Mouse (Mus musculus) heart, adult 18-20 months (tissue): ENCODE results near the gene Inpp5f. TPM values are rescaled to one million over a fixed set of nuclear protein-coding genes. Genes with fewer than 3 reads are reported as not detected.
A peak's percentile ranks its signal among the peaks of the same experiment; 100 is the strongest.
"Not testable (repeated sequence)": the region's sequence is repeated elsewhere in the genome, so short reads cannot be mapped to it uniquely, and the experiment has no call there.

Experiments used
- DNase-seq, 2 experiments: peaks; one replicate each; pipeline ENCODE4 v3.0.0; 2021 to 2022; ENCODE audit warnings: mixed read lengths in 1 of 2
- total RNA-seq, 2 experiments: library from RNA; stranded (reverse); gene quantifications; 2 replicates each; pipeline ENCODE4 v1.2.3; 2021

Gene Inpp5f
- total RNA-seq, 2 experiments from 2014 or later, result 4.1 to 5.2 TPM

DNA sequence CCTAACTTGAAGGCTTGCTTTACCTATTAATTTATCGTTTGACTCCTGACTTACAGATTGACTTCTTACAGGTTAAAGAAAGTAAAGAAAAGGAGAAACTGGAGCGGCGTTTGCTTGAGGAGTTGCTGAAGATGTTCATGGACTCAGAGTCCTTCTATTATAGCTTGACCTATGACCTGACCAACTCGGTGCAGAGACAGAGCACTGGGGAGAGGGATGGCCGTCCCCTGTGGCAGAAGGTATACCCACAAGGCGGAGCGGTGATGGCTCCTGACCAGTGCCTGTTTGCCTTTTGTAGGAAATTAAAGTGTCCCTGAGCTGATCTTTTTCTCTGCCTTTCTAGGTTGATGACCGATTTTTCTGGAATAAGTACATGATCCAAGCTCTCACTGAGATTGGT, 52.8 kb downstream of the Inpp5f start:
- no peak for DNase-seq

DNA sequence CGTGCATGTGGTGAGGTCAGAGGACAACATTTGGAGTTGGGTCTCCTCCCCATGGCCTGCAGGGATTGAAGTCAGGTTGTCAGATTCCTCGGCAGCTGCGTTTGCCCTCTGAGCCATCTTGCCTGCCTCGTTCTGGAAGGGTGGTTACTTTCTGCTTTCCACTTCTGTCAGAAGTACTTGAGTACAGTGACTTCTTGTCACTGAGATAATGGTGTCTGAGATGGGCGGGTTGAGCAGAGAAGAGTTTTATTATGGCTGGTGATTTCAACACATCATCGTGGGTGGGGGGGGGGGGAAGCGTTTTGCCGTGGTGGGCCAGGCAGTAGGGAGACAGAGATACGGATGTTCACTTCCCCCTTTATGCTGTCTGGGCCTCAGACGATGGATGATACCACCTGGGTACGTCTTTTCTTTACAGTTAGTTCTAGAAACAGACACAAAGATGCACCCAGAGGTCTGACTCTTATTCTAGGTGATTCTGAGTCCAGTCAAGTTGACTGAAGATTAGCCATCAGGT, 53.8 kb downstream of the Inpp5f start:
- DNase-seq, result no peak

DNA sequence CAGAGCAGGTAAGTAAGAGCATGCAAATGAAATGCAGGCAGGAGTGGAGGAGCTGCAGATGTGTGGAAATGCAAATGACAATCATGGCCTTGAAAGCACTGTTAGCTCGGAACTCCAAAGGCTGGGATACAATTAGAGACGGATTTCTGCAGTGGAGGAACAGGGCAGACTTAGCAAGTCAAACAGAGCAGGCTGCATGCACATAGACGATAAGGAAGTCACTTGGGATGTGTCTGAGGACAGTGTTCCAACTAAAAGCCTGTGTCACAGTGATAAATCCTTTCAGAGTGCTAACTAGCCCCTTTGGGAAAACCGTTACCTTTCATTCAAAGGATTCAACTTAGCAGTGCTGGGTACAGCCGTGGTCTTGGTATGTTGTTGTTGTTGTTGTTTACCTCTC, 56.7 kb downstream of the Inpp5f start:
- DNase-seq, result no peak

DNA sequence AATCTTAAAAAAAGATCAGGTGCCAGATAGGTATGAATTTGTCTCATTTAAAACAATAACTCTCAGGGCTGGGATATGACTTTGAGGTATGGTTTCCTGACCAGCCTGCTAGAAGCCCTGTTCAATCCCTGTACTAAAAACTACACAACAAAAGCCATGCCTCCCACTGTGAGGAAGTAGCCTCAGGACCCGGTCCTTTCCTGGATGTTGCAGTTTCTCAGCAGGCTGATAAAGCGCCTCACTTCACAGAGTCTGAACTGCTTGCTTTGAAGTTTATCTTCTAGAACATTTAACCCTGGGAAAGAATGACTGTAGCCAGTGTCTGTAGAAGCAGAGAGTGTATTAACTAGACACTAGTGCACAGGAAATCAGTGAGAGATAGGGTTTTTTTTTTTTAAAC, 57.7 kb downstream of the Inpp5f start:
- no peak for DNase-seq

DNA sequence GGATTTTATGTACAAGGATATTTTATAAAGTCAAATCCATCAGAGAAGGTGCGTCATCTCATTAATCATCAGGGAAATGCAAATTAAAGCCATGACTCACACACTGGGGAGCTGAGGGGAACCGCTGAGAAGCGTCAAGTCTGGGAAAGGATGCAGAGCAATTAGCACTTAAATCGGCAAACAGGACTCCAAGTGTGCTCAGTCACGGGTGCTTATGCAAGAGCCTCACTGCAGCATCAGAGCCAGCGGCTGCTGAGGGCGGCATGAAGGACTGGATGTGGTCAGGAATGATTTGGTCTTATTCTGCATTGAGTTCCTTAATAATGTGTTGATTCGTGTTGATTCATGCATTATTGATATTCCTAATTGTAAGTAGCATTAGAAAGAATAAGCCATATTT, 60.8 kb downstream of the Inpp5f start:
- DNase-seq, result peak; percentile 18 to 33

DNA sequence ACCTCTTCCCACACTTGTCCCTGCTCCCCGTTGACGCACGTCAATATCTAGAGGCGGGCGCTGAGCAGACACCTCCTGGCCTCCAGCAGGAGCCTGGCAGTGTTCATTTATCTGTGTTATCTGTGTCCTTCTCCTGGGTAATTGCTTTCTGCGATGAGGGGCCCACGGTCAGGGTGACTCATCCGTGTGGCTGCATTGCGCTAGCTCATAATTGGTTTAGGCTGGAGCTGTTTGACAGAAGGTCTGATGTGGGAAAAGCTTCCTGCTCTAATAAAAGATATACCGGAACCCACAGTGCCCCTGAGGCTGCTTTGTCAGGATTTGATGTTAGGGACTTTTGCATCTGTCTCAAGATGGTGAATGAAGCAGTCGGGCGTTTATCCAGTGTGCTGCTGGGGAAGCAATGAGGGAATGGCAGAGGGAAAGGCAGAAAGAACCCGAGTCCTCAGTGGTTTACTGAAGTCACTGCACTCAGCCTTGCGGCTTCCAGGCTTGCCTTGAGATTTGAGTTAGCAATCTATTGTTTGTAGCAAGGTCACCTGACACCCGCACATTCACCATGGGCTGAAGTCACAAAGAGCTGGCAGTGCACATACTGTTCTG, 61.4 kb downstream of the Inpp5f start:
- peak in 1 of 2 experiments; percentile 16 for DNase-seq

DNA sequence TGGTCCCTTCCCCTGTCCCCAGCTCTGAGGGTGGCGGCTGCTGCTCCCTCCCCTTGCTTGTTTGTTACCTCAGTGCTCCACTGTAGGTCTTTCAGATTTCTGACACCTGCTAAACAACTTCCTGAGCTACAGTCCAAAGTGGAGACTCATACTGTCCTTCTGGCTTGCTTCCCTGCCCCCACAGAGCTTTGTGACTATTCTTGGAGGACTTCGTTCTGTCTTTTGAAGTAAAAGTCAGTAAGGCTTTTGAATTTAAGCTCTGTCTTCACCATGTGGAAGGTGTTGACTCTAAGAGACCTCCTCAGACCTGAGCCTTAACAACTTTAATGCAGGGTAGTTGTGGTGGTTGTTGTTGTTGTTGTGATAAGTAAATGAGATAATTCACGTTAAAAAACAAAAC, 67.4 kb downstream of the Inpp5f start:
- DNase-seq, result no peak

DNA sequence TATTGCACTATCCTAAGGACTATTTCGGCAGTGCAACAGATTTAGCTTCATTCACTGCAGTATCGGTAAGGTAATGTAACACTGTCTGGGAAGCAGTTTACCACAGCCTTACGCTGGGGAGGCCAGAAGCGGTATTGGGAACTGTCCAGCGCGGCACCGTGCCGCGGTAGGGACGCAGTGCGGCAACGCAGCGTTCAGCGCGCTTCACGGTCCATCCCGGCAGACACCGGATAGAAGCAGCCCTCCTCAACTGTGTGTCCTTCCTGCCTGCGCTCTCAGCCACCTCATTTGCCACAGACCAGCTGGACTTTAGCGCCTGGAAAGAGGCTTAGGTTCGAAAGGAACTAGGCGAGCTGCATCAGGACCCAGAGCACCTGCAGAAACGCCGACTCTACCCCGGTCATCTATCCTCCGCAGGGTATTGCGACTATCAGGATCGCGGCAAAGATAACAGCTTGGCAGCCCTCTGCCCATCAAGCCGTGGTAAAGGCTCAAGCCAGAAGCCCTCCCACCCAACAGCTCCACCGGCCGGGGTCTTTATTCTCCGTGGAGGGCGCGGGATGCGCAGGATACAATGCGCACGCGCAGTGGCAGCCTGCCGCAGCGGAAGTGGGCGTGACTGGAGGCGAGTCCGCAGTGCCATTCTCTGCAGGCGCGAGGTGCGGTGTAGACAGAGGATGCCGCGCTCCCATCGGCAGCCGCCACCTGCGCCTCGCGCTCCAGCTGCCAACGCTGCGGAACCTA, 76.9 kb downstream of the Inpp5f start:
- peak; percentile 70 to 75 for DNase-seq

DNA sequence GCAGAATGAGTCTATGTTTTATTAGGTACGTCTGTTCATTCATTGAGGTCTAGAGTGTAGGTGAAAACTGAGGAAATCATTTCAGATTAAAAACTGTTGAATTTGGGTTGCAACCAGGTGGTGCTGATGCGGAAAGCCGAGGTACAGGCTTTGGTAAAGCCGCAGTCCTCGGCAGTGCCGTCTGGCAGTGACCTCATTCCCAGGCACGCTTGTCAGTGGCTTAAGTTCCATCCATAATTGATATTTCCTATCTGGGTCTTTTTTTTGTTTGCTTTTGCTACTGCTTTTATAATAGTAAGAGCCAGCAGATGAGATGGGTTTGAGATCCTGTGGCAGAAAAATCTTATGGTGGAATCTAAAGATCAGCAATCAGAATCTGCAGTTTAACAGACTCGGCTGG, 78.2 kb downstream of the Inpp5f start:
- DNase-seq, result no peak

DNA sequence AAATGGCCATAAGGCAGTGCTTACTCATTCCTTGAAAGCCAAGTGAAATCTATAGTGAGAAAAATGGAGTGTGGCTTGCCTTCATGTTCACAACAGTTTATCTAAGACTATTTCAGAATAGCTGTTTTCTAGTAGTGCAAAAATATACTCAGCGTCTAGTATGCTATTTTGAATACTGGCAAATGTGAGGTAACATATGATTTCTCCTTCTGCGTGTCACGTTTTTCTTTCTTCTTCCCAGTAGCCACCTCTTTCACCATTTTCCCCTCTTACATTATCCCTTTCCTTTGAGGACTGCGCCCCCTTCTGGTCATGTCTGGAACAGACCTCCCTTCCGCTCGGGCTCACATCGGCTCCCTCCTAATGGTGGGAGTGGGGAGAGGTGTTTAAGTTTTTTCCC, 78.9 kb downstream of the Inpp5f start:
- peak; percentile 75 to 96 for DNase-seq

DNA sequence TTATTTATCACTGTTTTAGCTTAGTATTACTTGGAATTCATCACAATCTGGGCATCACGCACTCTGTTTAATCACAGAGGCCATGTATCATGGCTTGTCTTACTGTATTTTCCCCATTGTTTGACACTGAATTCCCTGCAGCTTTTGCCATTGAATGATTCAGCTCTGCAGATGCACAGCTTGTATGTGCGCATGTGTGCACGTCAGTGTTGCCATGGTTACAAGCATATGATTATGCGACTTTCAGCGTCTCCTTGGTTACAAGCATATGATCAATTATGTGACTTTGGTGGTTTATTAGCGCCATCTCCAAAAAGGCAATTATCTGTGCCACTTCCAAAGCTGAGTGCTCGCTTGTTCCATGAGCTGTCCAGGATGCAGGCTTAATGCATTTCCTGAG, 79.7 kb downstream of the Inpp5f start:
- no peak for DNase-seq

DNA sequence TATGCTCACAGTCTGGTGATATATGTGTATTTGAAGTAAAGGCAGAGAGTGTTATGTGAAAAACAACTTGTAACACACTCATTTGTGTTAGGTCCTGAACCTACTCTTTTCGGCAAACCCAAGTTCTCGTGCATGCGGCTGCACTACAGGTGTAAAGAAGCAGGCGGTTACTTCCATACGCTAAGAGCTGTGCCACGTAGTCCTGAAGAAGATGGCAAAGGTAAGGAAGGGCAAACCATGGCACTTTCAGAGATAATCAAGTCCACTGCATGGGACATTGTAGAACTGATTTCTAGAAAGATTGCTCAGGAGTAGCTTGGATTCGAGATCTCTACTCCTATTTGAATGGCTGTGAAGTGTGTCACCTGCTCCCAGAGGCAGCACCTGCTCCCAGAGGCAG, 81.0 kb downstream of the Inpp5f start:
- no peak for DNase-seq

DNA sequence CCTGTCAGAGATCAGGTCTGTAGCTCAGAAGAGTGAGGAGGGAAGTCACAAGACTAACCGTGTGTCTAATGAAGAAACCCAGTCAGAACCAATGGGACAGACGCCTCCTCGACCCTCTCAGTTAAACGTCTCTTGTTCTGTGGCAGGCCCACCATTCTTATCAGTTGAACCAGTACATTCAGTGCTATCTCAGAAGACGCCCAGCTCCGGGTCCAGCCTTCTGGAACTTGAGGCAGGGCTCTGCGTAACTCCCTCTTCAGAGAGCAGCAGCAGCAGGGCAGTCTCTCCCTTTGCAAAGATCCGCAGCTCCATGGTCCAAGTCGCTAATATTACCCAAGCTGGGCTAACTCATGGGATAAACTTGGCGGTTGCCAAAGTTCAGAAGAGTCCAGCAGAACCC, 83.7 kb downstream of the Inpp5f start:
- DNase-seq, result no peak

DNA sequence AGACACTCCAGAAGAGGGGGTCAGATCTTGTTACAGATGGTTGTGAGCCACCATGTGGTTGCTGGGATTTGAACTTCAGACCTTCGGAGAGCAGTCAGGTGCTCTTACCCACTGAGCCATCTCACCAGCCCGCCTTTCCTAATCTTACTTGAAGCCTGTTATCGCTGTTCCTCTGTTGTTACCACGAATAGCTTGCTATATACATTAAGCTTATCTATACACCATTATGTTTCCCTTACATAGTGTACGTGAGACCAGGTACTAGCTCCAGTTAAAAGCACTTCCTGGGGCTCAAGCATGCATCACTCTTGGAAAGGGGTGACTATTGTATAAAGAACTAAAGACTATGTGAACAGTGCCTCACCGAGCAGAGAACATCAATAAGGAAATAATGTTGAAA, 88.8 kb downstream of the Inpp5f start:
- not testable (repeated sequence) for DNase-seq

DNA sequence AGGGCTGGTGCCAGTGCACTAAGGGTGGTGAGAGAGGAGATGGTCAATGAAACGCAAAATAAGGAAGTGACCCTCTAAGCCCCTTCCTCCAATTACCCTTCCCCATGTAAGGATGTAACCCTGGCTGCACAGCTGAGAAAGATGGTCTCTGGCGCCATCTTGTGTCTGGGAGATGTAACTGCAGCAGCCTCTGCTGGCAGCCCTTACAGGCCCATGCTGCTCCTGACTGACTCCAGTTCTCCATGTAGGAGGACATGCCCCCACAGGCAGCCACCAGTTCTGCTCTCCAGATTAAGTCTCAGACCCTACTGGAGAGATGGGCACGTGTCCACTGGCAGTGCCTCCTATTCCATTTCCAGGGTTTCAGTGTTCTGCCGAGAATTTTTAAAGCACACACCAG, 94.6 kb downstream of the Inpp5f start:
- DNase-seq, result peak; percentile 71 to 81

DNA sequence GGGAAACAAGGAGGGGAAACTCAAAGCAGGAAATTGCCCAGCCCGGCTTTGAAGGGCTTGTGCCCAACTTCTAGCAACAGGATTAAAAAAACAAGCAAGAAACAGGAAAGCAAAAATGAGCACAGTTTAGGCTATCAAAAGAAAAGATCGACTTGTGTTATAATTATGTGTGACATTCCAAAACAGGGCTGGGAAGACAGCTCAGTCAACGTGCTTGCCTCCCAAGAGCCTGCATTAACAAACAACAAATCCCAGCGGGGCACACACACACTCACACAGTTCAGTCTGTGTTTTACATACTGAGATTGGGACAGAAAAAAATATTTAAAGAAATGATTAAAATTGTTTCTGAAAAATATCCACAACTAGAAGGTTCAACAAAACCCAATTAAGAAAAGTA, 106.9 kb downstream of the Inpp5f start:
- DNase-seq, result no peak

DNA sequence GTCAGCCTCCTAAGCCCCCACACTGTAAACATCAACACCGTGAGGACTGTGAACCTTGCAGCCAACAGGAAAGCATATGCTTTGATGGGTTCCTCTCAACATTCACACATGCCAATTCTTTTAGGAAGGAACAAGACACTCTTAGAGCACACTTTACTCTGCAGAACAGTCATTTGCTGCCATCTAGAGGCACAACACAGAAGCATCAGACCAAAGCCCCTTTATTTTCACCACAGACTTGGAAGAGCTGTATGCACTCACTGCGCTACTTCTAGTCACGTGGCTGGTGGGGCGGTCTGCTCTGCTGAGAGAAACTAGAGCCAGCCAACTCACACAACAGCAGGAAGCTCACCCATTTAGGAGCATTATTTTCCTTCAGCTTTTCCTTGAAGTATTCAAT, 113.6 kb downstream of the Inpp5f start:
- DNase-seq, result peak; percentile 76 to 80

DNA sequence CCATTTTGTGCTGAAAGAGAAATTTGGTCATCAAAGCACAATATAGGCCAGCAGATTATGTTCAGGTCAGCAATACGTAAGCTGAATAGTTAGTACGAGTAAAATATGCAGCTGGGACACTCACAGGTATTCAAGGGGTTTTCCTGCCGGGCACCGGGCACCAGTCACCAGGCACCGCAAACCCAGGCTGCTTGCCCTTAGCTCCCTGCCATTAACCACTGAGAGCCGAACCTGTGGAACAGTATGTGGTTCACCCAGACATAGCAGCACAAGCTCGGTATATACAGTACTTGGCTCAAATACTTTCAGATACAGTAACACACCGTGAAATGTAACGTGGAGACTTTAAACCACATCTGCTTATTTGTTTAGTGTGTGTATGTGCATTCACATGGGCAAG, 114.1 kb downstream of the Inpp5f start:
- no peak for DNase-seq

DNA sequence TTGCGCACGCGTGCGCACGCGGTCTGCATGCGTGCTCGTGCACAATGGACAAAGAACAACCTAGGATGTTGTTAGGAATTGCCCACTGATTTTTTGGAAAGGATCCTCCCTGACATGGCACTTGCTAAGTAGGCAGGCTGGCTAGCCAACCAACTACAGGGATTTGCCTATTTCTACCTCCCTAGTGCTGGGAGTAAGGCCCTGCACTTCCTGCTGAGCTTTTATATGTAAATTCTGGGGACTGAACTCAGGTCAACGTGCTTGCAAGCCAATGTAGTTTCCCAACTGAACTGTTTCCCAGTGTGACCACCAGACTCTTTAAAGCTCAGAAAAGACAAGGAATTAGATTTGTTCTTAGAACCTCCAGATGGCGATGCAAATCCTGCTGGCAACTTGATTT, 115.9 kb downstream of the Inpp5f start:
- no peak for DNase-seq

DNA sequence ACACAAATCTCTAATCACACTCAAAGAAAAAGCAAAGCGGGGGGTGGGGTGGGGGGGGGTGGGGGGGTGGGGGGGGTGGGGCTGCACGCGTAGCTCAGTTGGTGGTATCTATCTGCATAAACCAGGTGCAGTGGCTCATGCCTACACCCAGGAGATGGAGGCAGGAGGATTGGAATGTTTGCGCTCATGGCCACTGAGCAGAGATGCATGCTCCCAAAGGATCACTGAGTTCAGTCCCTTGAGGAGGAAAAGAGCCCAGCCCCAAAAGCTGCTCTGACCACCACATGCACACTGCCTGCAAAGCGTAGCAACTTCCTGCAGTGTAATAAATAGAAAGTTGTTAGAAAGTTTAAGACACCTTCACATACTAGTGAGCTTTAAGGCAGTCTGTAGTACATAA, 116.6 kb downstream of the Inpp5f start:
- no peak for DNase-seq

DNA sequence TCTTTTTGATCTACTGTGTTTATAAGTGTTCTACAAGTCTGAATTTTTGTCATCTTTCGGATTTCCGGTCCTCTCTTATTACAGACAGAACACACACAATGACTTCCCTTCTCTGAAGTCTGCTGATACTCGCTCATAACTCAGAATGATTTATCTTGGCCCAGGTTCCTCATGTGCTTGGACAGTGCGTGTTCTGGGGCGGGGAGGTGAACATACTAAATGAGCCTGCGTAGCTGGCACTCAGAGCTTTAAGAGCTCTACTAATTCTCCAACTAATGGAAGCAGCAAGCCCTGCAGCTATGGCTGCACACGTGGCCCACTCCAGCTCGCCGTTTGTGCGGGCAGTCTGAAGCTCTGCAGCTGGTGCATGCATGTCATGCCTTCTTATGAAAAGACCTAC, 117.6 kb downstream of the Inpp5f start:
- peak; percentile 40 to 44 for DNase-seq

DNA sequence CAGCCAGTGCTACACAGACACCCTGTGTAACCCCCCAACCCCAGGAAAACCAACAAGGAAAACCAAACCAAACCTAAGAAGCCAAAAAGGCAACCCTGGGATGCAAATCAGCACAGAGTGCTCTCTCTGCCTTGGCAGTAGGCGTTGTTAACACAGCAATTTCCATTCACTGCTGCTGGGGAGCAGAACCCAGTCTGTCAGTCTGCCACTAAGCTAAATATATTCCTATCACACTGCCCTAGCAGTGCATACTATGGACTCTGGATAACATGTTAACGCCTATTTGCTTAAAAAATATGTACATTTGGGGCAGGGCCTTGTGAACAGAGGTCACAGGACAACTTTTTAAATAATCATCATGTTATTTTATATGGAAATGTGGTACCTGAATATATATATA, 120.5 kb downstream of the Inpp5f start:
- no peak for DNase-seq

DNA sequence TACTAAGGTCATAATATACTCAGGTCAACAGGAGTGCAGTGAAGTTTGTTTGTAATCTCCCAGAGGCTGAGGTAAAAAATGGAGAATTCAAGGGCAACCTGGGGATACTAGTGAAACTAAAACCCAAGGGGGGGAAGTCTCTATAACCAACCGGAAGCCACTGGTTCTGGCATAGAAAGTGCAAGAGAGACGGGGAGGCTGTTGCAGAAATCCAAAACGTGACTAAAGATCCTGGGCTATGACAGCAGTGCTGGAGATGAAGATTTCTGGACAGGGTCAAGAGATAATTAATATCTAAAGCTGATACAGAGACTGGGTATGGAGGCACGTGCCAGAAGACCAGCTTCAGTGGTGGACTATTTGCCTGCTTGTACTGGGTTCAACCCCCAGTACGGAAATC, 126.9 kb downstream of the Inpp5f start:
- DNase-seq, result no peak

DNA sequence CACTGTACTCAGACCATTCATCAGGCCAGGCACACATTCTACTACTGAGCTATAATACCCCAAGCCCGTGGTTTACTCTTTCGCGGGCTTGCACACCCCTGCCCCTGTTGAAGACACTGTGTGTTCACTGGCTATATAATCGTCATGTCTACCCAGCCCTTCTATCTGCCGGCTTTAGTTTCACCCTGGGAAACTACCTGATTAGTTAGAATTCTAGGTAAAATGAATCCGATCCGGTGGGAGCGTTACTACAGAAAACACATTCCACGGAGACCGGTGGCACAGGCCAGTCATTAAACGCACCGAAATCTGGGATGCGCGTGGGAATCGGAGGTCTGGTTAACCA, 128.0 kb downstream of the Inpp5f start:
- peak in 1 of 2 experiments; percentile 26 for DNase-seq
